Mouse (Mus musculus): ENCODE data around the gene Rfx3.

Gene Rfx3

GRCm38 (mm10) chr19:27905976-27906375 lies 105.0 kb downstream of the Rfx3 start:
- DNase-seq (ENCODE audit: low read depth, low spot score): no peak

DNA sequence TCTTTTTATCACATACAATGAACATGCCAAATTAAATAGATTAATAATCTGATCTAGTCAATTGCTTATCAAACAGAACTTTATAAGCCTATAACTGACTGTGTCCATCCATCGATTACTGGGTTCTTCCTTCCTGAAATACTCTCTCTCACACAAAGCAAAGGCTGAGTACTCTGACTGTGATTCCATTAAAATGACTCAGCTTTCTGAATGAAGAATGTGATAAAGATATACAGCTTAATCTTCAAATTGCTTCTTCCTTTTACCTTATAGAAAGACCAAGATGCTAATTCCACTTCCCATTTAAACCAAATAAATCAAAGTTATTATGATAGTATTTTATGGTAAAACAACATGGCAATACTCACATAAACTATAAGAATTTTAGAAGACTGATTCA lies 105.8 kb downstream of the Rfx3 start:
- no peak for DNase-seq (ENCODE audit: low read depth, low spot score)

DNA sequence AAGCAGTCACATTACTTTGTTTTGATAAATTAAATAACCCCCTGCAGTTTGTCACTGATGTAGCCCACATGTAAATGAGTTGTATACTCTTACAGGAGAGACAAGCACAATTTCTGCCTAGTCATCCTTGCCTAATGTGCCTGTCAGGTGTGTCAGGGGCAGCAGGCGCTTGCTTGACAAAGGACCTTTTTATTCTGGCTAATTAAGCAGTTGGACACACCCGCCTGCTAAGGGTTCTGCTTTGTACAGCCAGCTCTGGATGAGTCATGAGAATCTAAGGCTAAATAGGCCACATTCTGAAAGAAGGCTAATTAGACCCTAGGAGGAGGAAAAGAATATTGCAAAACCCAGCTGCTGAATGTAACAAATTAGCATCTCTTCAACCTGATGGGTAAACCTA lies 106.3 kb downstream of the Rfx3 start:
- peak; percentile 93 for DNase-seq (ENCODE audit: low read depth, low spot score)

DNA sequence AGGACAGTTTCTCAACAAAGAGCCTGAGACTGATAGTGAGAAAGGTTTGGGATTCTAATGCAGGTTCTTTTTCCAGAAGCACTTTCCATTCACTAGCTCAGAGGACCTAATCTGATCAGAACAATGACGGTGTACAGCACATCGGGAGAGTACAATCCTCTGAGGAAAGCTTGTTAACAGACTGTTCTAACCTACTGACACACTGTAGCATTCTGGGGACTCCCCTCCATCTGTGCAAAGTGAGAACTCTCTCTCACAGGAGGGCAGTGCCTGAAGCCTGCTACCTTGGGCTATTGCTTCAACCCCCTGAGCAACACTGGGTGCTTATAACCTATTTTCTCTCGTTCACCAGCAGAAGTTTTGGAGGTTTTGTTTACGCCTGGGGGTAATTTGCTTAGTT lies 106.8 kb downstream of the Rfx3 start:
- DNase-seq (ENCODE audit: low read depth, low spot score): peak; percentile 55

GRCm38 (mm10) chr19:27902601-27903000 lies 108.4 kb downstream of the Rfx3 start:
- peak; percentile 6 for DNase-seq (ENCODE audit: low read depth, low spot score)

DNA sequence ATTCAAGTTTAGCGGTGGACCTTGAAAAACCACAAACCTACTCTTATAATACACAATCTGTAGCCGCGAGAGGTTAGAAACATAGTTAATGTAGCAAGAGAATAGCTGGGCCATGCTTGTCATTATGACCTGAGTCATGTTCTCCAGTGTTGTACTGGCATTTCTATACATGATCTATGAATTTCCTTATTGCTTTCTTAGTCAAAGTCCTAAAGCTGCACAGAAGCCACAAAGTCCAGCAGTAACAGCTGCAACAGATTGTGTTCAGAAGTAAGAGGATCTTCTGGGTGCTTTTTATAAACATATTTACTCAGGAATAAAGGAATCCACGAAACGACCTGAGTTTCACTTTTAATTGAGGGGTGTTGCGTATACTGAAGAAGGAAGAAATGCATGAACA lies 109.3 kb downstream of the Rfx3 start:
- DNase-seq (ENCODE audit: low read depth, low spot score): no peak

GRCm38 (mm10) chr19:27884520-27884919 lies 126.4 kb downstream of the Rfx3 start:
- peak; percentile 54 for DNase-seq (ENCODE audit: low read depth, low spot score)

DNA sequence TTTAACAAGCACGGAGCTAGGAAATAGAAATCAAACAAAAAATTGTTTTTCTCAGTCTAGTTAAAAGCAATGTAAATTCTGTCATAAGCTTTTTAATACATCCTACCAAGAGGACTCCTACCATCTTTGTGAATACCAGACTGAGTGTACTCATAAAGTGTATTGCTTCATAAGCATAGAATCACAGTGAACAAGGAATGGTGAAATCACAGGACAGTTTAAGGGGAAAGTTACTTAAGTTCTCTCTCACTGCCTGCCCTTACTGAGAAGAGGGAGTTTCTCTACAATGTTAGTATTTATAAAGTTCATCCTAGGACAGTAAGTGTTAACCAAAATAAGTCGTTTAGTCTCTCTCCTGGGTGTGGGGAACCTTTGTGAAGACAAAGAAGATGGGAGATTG lies 133.5 kb downstream of the Rfx3 start:
- no peak for DNase-seq (ENCODE audit: low read depth, low spot score)

- DNase-seq (ENCODE audit: low read depth, low spot score): no peak
These were observed 140.2 kb downstream of the Rfx3 start for GRCm38 (mm10) chr19:27870794-27871193.

DNA sequence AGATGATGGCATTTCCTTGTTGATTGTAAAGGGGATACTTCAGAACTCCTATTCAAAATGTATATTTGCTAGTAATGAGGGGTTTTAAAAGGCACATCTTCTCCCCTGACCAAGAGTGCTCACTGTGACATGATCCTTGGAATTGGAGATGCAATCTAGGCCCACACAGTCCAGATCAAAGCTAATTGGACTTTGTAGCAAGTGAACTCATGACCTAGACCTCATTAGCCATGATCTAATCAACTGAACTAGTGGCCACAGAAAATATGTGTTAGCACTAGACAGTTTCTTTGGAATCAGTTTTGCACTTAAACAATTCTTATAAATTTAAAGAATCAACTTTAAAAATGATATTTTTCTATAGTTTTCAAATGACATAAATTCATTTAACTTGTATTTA lies 151.3 kb downstream of the Rfx3 start:
- DNase-seq (ENCODE audit: low read depth, low spot score): no peak

- DNase-seq (ENCODE audit: low read depth, low spot score): no peak
These were observed 162.0 kb downstream of the Rfx3 start for GRCm38 (mm10) chr19:27848946-27849345.

GRCm38 (mm10) chr19:27847055-27847454 lies 163.9 kb downstream of the Rfx3 start:
- no peak for DNase-seq (ENCODE audit: low read depth, low spot score)

- no peak for DNase-seq (ENCODE audit: low read depth, low spot score)
These were observed 172.3 kb downstream of the Rfx3 start for GRCm38 (mm10) chr19:27838635-27839034.

DNA sequence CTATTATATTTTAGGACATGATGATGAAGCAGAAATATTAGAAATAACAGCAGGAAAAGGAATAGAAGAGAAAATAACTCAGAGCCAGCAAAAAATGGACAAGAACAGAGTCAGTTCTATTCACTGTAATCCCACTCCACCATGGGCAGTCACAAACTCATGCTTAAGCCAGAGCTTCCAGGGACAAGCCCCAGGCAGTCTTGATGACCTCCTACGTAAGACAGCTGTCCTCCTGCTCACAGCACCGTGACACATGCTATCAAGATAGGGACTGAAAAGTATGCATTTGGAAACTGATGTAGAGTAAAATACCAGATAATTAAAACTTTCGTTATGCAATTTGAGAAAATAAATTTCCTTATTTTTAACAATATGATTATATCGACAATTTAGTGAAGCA lies 172.9 kb downstream of the Rfx3 start:
- no peak for DNase-seq (ENCODE audit: low read depth, low spot score)

GRCm38 (mm10) chr19:27832448-27832847 lies 178.5 kb downstream of the Rfx3 start:
- DNase-seq (ENCODE audit: low read depth, low spot score): no peak

GRCm38 (mm10) chr19:27828316-27828715 lies 182.7 kb downstream of the Rfx3 start:
- no peak for DNase-seq (ENCODE audit: low read depth, low spot score)

DNA sequence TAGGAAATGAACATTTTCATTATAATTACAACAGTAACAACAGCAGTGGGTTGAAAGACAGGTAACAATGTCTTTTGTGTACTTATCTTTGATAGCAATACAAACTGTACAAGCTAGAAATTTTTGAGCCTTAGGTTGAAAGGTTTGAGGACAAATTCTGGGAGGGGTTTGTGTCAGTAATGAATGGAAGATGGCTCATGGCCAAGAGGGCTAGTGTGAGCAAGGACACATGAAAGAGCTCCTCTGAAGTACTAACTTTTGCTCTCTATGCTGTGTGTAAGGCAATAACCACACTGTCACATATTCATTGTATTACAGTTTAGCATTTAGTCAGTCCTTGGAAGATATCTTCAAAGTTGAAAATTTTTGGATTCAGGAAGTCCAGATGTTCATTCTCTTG lies 193.3 kb downstream of the Rfx3 start:
- no peak for DNase-seq (ENCODE audit: low read depth, low spot score)

DNA sequence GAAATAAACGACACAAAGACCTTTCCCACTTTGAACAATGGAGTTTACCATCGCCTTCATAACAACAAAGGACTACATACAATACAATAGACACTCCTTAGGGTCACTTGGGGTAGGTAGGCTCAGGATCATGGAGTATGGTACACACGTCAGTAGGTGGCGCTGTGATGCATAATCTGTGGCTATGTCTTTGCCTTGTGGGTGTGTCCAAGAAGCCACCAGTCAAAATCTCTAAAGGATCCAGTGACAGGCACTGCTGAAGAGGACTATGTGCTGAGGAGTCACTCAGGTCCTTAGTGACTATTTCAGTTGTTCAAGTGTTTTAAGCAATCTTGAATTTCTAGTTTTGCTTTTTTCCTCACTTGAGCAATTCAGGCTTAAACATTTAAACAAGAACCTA lies 230.9 kb downstream of the Rfx3 start:
- DNase-seq (ENCODE audit: low read depth, low spot score): peak; percentile 85

- no peak for DNase-seq (ENCODE audit: low read depth, low spot score)
These were observed 240.2 kb downstream of the Rfx3 start for GRCm38 (mm10) chr19:27770716-27771265.

GRCm38 (mm10) chr19:27768444-27768843 lies 242.5 kb downstream of the Rfx3 start:
- no peak for DNase-seq (ENCODE audit: low read depth, low spot score)

DNA sequence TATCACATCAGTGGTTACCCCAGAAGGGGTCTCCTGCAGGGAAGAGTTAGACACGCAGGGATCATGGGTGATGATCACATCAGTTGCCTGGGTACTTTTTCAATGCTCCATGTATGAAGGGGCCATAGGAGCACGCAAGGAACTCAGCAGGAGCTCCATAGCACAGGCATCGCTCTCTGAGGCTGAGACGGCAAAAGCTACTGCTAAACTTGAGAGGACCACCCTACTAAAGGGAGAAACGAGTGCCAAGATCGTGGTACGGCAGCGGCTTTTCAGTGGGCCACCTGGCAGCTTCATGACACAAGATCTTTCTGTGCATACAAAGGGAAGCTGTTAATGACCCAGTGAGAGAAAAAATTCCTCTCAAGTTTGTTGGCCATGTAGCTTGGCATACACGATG lies 250.7 kb downstream of the Rfx3 start:
- DNase-seq (ENCODE audit: low read depth, low spot score): no peak

DNA sequence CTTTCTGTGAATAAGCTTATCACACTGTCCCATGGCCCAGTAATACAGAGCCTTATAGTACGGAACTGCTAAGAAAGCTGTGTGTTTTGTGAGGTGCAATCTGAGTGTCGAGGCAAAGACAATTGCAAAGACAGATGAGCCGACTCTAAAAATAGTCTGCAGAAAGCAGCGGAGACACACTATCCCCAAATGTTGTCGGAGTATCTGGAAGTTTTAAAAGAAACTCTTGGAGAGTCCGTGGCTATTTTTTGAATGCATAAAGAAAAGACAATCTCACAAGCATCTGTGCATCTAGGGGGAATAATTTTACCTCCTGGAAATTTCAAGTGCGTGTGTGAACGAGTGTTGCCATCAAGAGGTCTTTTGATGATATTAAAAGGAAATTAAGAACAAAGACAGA lies 251.6 kb downstream of the Rfx3 start:
- no peak for DNase-seq (ENCODE audit: low read depth, low spot score)

GRCm38 (mm10) chr19:27747301-27747700 lies 263.7 kb downstream of the Rfx3 start:
- DNase-seq (ENCODE audit: low read depth, low spot score): peak; percentile 10

DNA sequence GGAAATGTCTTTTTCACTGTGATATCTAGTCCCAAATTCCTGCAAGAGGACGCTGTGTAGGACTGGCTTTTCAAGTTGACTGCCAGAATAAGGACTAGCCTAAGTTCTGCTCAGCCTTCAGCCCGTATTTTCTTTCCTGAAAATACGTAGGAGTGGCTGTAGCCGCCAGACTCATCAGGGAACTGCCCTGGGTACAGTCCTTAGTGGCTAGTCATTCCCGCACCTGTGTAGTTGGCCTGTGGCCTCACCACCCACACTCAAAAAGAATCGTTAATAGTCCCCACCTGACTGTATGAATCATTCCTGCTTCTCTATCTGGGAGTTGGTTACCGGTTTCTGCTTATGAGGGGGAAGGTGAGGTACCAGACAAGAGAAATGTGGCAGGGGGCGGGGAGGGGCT lies 272.1 kb downstream of the Rfx3 start:
- DNase-seq (ENCODE audit: low read depth, low spot score): no peak

All from ES-CJ7 (cell line).